Mouse (Mus musculus) right cerebral cortex, adult 18-20 months (tissue): Measurements from ENCODE around the gene Zfp568.
"Not testable (repeated sequence)": the region's sequence is repeated elsewhere in the genome, so short reads cannot be mapped to it uniquely, and the experiment has no call there.

Experiments used
- DNase-seq: peaks from one replicate; pipeline ENCODE4 v3.0.0; 2022; ENCODE audit warnings: mixed read lengths

Gene Zfp568

GRCm38 (mm10) chr7:29983690-29984380 lies at the start of gene Zfp568:
TSS of gene Zfp568 (plus strand) at chr7:29983955.
- peak; percentile 91 for DNase-seq

GRCm38 (mm10) chr7:29938856-29939255 lies 44.9 kb upstream of the Zfp568 start:
- no peak for DNase-seq

- no peak for DNase-seq
These were observed 42.7 kb upstream of the Zfp568 start for GRCm38 (mm10) chr7:29941027-29941426.

- no peak for DNase-seq
These were observed 41.0 kb upstream of the Zfp568 start for GRCm38 (mm10) chr7:29942740-29943139.

- no peak for DNase-seq
These were observed 40.0 kb upstream of the Zfp568 start for GRCm38 (mm10) chr7:29943720-29944119.

GRCm38 (mm10) chr7:29944201-29944600 lies 39.6 kb upstream of the Zfp568 start:
- no peak for DNase-seq

- DNase-seq, result no peak
These were observed 30.7 kb upstream of the Zfp568 start for GRCm38 (mm10) chr7:29953086-29953485.

GRCm38 (mm10) chr7:29953513-29954401 lies 30.0 kb upstream of the Zfp568 start, which contains the start of gene Zfp74:
TSS of gene Zfp74 (minus strand) at chr7:29954089.
- peak; percentile 82 for DNase-seq

- DNase-seq, result no peak
These were observed 29.0 kb upstream of the Zfp568 start for GRCm38 (mm10) chr7:29954731-29955130.

GRCm38 (mm10) chr7:29956257-29956656 lies 27.5 kb upstream of the Zfp568 start:
- peak; percentile 17 for DNase-seq

- no peak for DNase-seq
These were observed 25.5 kb upstream of the Zfp568 start for GRCm38 (mm10) chr7:29958125-29958724.

- no peak for DNase-seq
These were observed 24.8 kb upstream of the Zfp568 start for GRCm38 (mm10) chr7:29959004-29959403.

- not testable (repeated sequence) for DNase-seq
These were observed 18.5 kb upstream of the Zfp568 start for GRCm38 (mm10) chr7:29965115-29965810.

- DNase-seq, result no peak
These were observed 13.1 kb upstream of the Zfp568 start for GRCm38 (mm10) chr7:29970686-29971085.

GRCm38 (mm10) chr7:29980761-29981160 lies 3.0 kb upstream of the Zfp568 start:
- DNase-seq, result no peak

- DNase-seq, result no peak
These were observed 2.3 kb upstream of the Zfp568 start for GRCm38 (mm10) chr7:29981455-29981854.

GRCm38 (mm10) chr7:29981860-29982259 lies 1.9 kb upstream of the Zfp568 start:
- no peak for DNase-seq

- DNase-seq, result no peak
These were observed 1.4 kb upstream of the Zfp568 start for GRCm38 (mm10) chr7:29982341-29982740.

- no peak for DNase-seq
These were observed 824 bp upstream of the Zfp568 start for GRCm38 (mm10) chr7:29982931-29983330.

GRCm38 (mm10) chr7:29983340-29983689 lies 440 bp upstream of the Zfp568 start:
- DNase-seq, result no peak

- DNase-seq, result no peak
These were observed 2.3 kb downstream of the Zfp568 start for GRCm38 (mm10) chr7:29986101-29986500.

GRCm38 (mm10) chr7:29987551-29987950 lies 3.8 kb downstream of the Zfp568 start:
- DNase-seq, result no peak

- DNase-seq, result no peak
These were observed 5.3 kb downstream of the Zfp568 start for GRCm38 (mm10) chr7:29989031-29989430.
